Mouse (Mus musculus): ENCODE data around the gene Chrm5.
A peak's percentile ranks its signal among the peaks of the same experiment; 100 is the strongest.

Chrm5 gene

GRCm38 (mm10) chr2:112480669-112481068 lies at the start of gene Chrm5:
Gene Chrm5 (minus strand): TSS chr2:112480769.
- DNase-seq, result no peak

GRCm38 (mm10) chr2:112526933-112527332 lies 46.4 kb upstream of the Chrm5 start:
- DNase-seq, result no peak

- no peak for DNase-seq
Measured at GRCm38 (mm10) chr2:112520526-112521482, 40.2 kb upstream of the Chrm5 start.

GRCm38 (mm10) chr2:112518541-112518940 lies 38.0 kb upstream of the Chrm5 start:
- DNase-seq, result no peak

GRCm38 (mm10) chr2:112517218-112517617 lies 36.6 kb upstream of the Chrm5 start:
- DNase-seq, result no peak

GRCm38 (mm10) chr2:112516728-112517127 lies 36.2 kb upstream of the Chrm5 start:
- no peak for DNase-seq

GRCm38 (mm10) chr2:112513036-112513435 lies 32.5 kb upstream of the Chrm5 start:
- DNase-seq, result no peak

- no peak for DNase-seq
Measured at GRCm38 (mm10) chr2:112510140-112510539, 29.6 kb upstream of the Chrm5 start.

GRCm38 (mm10) chr2:112507444-112507843 lies 26.9 kb upstream of the Chrm5 start:
- no peak for DNase-seq

- no peak for DNase-seq
Measured at GRCm38 (mm10) chr2:112506841-112507435, 26.4 kb upstream of the Chrm5 start.

GRCm38 (mm10) chr2:112503978-112504377 lies 23.4 kb upstream of the Chrm5 start:
- DNase-seq, result no peak

GRCm38 (mm10) chr2:112501209-112501608 lies 20.6 kb upstream of the Chrm5 start:
- peak; percentile 42 for DNase-seq

GRCm38 (mm10) chr2:112497851-112498250 lies 17.3 kb upstream of the Chrm5 start:
- DNase-seq, result no peak

GRCm38 (mm10) chr2:112493539-112494260 lies 13.1 kb upstream of the Chrm5 start:
- DNase-seq, result peak; percentile 23

GRCm38 (mm10) chr2:112492856-112493538 lies 12.4 kb upstream of the Chrm5 start, which contains the start of gene Aven:
Gene Aven (plus strand): TSS chr2:112492964.
- DNase-seq, result peak; percentile 89

GRCm38 (mm10) chr2:112492431-112492855 lies 11.9 kb upstream of the Chrm5 start:
- DNase-seq, result no peak

- DNase-seq, result no peak
Measured at GRCm38 (mm10) chr2:112491629-112492028, 11.1 kb upstream of the Chrm5 start.

GRCm38 (mm10) chr2:112490483-112491196 lies 10.1 kb upstream of the Chrm5 start:
- no peak for DNase-seq

- no peak for DNase-seq
Measured at GRCm38 (mm10) chr2:112484886-112485285, 4.3 kb upstream of the Chrm5 start.

GRCm38 (mm10) chr2:112483334-112483651 lies 2.7 kb upstream of the Chrm5 start:
- DNase-seq, result no peak

GRCm38 (mm10) chr2:112482533-112483333 lies 2.2 kb upstream of the Chrm5 start:
- DNase-seq, result no peak

Data from cerebellum, adult 11-12 months (tissue).